Mouse (Mus musculus) thymus, adult 2 months (tissue): Measurements from ENCODE around the gene Katnb1. TPM values are rescaled to one million over a fixed set of nuclear protein-coding genes. Genes with fewer than 3 reads are reported as not detected.

Experiments
- DNase-seq: peaks from one replicate; pipeline ENCODE4 v3.0.0; 2021
- H3K27ac ChIP-seq: fragments of 200-500 bp; 2 replicates; pipeline ENCODE4 v1.5.1; 2012; ENCODE audit warnings: low read length, control low read depth; ENCODE audit not compliant: control insufficient read depth, insufficient read depth
- H3K27me3 ChIP-seq: fragments of 200-500 bp; 2 replicates; pipeline ENCODE4 v1.6.1; 2012; ENCODE audit warnings: mild to moderate bottlenecking, low read length, moderate library complexity, mixed read lengths; ENCODE audit not compliant: control insufficient read depth, insufficient read depth
- H3K36me3 ChIP-seq: fragments of 200-500 bp; 2 replicates; pipeline ENCODE4 v1.6.1; 2012; ENCODE audit warnings: mild to moderate bottlenecking, low read length, moderate library complexity; ENCODE audit not compliant: control insufficient read depth, insufficient read depth
- H3K4me1 ChIP-seq: fragments of 200-500 bp; replicated peaks from 2 replicates; pipeline ENCODE4 v1.6.1; 2012; ENCODE audit warnings: low read length; ENCODE audit not compliant: control insufficient read depth, insufficient read depth
- H3K4me3 ChIP-seq: fragments of 200-500 bp; 2 replicates; pipeline ENCODE4 v1.5.1; 2012; ENCODE audit warnings: mild to moderate bottlenecking, low read length, control low read depth, moderate library complexity; ENCODE audit not compliant: control insufficient read depth, insufficient read depth
- CTCF ChIP-seq: fragments of 200-500 bp; IDR thresholded peaks from 2 replicates; pipeline ENCODE4 v1.5.1; 2012; ENCODE audit warnings: mild to moderate bottlenecking, control low read depth, low read length, moderate library complexity, borderline replicate concordance; ENCODE audit not compliant: control insufficient read depth, poor library complexity, insufficient read depth; ENCODE audit errors: extremely low read depth
- POLR2A ChIP-seq: fragments of 200-500 bp; IDR thresholded peaks from 2 replicates; pipeline ENCODE4 v1.6.1; 2012; ENCODE audit warnings: mild to moderate bottlenecking, low read length, control low read depth, moderate library complexity; ENCODE audit not compliant: control insufficient read depth, poor library complexity, insufficient read depth; ENCODE audit errors: extremely low read depth
- WGBS: fragments of 180-500 bp; shearing (Covaris S2); methylation state at CpG from one replicate; pipeline ENCODE4 v1.1.7; 2018; 5-methylcytosine and 5-hydroxymethylcytosine counted together
- polyA plus RNA-seq: library from polyadenylated mRNA; depleted of rRNA; stranded (reverse); fragments of >200 nt; gene quantifications from 2 replicates; pipeline ENCODE4 v1.2.3, GENCODE M21; 2012; rRNA removed

The Katnb1 gene
- polyA plus RNA-seq: 38.4 and 41.6 TPM in 2 replicates

GRCm38 (mm10) chr8:95080381-95081341 lies at the start of gene Katnb1:
TSS of gene Katnb1 (plus strand) at chr8:95081186.
- Histone ChIP-seq H3K4me1 (peaks cover 8% of the 10 kb centered on the region), H3K27me3 (no peaks in the 10 kb centered on the region), H3K4me3 (peak within 1 kb of the TSS; percentile 94), H3K27ac (peak within 1 kb of the TSS; percentile 56; the same call in 1 of the 2 replicates), H3K36me3 (no peaks in the 10 kb centered on the region)
- TF ChIP-seq POLR2A (peak; percentile 84), CTCF (no peak)
- DNase-seq: peak; percentile 98
- under 1% methylated on average over 47 of the region's 47 CpGs for WGBS

DNA sequence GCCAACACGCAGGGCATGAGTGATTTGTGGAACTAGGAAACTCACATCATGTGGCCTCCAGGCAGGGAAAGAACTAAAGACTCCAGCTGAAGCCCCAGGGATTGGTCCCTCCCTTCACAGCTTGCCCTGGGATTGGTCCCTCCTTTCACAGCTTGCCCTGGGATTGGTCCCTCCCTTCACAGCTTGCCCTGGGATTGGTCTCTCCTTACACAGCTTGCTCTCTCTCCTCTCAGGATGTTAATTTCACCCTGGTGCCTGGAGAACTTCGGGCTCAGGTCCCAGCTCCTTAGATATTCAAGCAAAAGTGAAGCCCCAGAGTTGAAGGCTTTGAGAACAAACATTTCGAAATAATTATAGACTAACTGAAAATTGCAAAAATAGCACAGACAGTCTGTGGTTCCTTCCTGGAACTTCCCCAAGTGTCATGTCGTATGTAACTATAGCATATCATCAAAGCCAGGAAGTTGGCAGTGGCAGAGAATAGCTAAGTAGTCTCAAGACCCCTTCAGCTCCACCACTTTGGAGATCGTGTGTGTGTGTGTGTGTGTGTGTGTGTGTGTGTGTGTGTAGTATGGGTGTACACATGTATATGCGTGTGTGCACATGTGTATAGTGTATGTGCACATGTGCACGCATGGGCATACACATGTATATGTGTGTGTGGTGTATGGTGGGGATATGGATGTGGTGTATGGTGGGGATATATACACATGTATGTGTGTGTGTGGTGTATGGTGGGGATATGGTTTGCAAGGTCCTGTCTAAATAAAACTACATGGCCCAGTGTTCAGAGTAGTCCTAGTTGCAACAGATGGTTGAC lies 43.7 kb upstream of the Katnb1 start:
- TF ChIP-seq POLR2A: no peak
- TF ChIP-seq CTCF: no peak
- WGBS: 24% methylated on average over 7 of the region's 7 CpGs
- Histone ChIP-seq H3K36me3 (no peaks in the 10 kb centered on the region), H3K27me3 (no peaks in the 10 kb centered on the region), H3K4me1 (peaks cover 18% of the 10 kb centered on the region), H3K4me3 (no peak overlapping the region), H3K27ac (no peak overlapping the region)
- DNase-seq: no peak

DNA sequence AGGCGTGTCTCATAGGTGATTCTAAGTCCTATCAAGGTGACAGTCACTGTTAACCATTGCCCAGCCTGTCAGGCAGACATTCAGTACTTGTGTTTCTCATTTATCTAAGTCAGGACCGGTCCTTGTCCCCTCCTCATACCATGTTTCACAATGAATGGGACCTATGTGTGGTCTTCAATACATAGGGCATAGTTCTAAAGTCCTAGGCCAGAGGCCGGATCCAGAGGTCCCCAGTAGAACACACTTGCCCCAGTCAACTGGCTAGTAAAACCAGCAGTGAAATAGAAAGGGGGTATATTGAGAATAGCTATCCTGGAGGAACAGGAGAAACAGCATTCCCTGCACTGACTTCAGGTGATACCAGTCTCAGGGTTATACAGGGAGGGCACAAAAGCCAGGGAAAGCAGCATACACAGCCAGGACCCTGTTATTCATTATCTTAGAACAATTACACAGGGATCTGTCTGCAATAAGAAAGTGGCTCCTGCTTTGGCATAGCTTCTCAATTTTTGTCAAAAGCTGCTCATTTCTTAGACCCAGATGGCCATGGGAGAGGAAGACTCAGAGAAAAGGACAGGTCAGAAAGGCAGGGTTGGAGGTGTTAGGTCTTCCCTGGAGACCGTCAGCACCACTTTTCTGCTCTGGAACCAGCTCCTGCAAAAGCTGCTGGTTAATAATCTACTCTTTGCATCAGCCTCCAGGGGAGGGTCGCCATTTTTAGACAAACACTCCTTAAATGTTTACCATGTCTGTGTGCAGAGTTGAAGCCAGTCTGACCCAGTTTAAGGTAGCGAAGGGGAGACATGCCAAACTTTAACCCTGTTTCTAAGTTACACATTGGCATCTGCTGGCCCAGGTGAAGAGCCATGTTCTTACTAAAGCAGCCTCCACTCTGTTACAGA lies 38.9 kb upstream of the Katnb1 start:
- no peaks in the 10 kb centered on the region for H3K36me3 ChIP-seq
- H3K27ac ChIP-seq: no peak overlapping the region
- H3K4me3 ChIP-seq: no peak overlapping the region
- TF ChIP-seq CTCF (no peak), POLR2A (no peak)
- no peaks in the 10 kb centered on the region for H3K27me3 ChIP-seq
- peaks cover 5% of the 10 kb centered on the region for H3K4me1 ChIP-seq
- DNase-seq: no peak
- WGBS: 91% methylated on average over 6 of the region's 6 CpGs

DNA sequence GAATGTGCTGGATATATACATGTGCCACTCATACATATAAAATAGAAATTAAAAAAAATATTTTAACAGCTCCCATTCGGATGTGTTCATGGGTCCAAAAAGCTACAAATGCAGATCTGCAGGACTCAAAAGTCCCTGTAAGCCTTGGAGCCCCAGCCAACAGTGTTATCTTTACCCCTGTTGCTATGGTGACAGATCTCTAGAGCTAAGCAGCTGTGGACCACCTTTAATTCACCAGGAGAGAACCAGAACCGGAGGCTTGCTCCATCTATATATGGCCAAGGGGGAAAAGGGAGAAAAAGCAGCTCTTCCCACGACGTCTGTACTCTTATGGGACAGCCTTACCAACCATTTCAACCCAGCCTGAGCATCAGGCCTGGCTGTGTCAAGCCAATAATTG lies 36.2 kb upstream of the Katnb1 start:
- 91% methylated on average over 4 of the region's 4 CpGs for WGBS
- DNase-seq: no peak

GRCm38 (mm10) chr8:95046982-95047381 lies 34.0 kb upstream of the Katnb1 start:
- no peaks in the 10 kb centered on the region for H3K36me3 ChIP-seq
- no peak overlapping the region for H3K4me3 ChIP-seq
- H3K27ac ChIP-seq: no peak overlapping the region
- DNase-seq: no peak
- WGBS: 22% methylated on average over 3 of the region's 3 CpGs
- TF ChIP-seq POLR2A (no peak), CTCF (no peak)
- no peaks in the 10 kb centered on the region for H3K27me3 ChIP-seq
- peaks cover 15% of the 10 kb centered on the region for H3K4me1 ChIP-seq

More for the DNA sequence above, 36.2 kb upstream of the Katnb1 start:
- H3K36me3 ChIP-seq: no peaks in the 10 kb centered on the region
- no peak overlapping the region for H3K27ac ChIP-seq
- H3K4me1 ChIP-seq: peaks cover 15% of the 10 kb centered on the region
- TF ChIP-seq POLR2A (no peak), CTCF (no peak)
- H3K4me3 ChIP-seq: no peak overlapping the region
- no peaks in the 10 kb centered on the region for H3K27me3 ChIP-seq
